In genomic region chr12:107953044-107953684, GRCm38 (mm10) we compare ENCODE assay signal across 10 mouse cellular contexts. TPM values are rescaled to one million over a fixed set of nuclear protein-coding genes. Genes with fewer than 3 reads are reported as not detected.
DNase-seq lines count a peak whose midpoint lies in the region; ATAC-seq lines count a peak whose summit lies in the region.
"Had no signal": no experiment of that assay in that cellular context is flagged by ENCODE, and none has a peak within 500 bp of the region (broad histone marks: within the 10 kb centered on the region; RNA-seq: fewer than 3 reads in every experiment).

No protein-coding gene starts in this region.

- H3K4me2 ChIP-seq in heart, embryonic 16.5 days (ENCODE audit: low read depth, low read length), result peak overlapping the region; percentile 42; the same call in 1 of the 2 replicates
- H3K4me2 ChIP-seq in heart, embryonic 11.5 days, result no peak overlapping the region
- H3K4me2 ChIP-seq in neural tube, embryonic 13.5 days, result peak overlapping the region; percentile 48
- 0 out of 2 replicates have a peak overlapping the region, but pooled peaks have one; percentile 40 for H3K4me2 ChIP-seq in intestine, embryonic 15.5 days (replicated peaks)

- H3K9me3 ChIP-seq in heart, embryonic 16.5 days (replicated peaks; ENCODE audit: control insufficient read depth, low read length), result no peaks in the 10 kb centered on the region
- no peaks in the 10 kb centered on the region for H3K9me3 ChIP-seq in heart, embryonic 11.5 days (replicated peaks; ENCODE audit: control insufficient read depth, low read length)
- no peaks in the 10 kb centered on the region for H3K9me3 ChIP-seq in neural tube, embryonic 13.5 days
- H3K9me3 ChIP-seq in intestine, embryonic 15.5 days, result no peaks in the 10 kb centered on the region

- no peak overlapping the region for H3K27ac ChIP-seq in heart, embryonic 16.5 days (ENCODE audit: low read length)
- no peak overlapping the region for H3K27ac ChIP-seq in heart, embryonic 11.5 days (ENCODE audit: low read depth, low read length)
- H3K27ac ChIP-seq in neural tube, embryonic 13.5 days (replicated peaks), result 0 out of 2 replicates have a peak overlapping the region, but pooled peaks have one; percentile 49
- no peak overlapping the region for H3K27ac ChIP-seq in intestine, embryonic 15.5 days

- no peaks in the 10 kb centered on the region for H3K27me3 ChIP-seq in heart, embryonic 16.5 days (ENCODE audit: control insufficient read depth, insufficient read depth, low read length)
- no peaks in the 10 kb centered on the region for H3K27me3 ChIP-seq in heart, embryonic 11.5 days (ENCODE audit: control insufficient read depth, insufficient read depth, low read length)
- H3K27me3 ChIP-seq in neural tube, embryonic 13.5 days, result no peaks in the 10 kb centered on the region
- no peaks in the 10 kb centered on the region for H3K27me3 ChIP-seq in intestine, embryonic 15.5 days (replicated peaks)
- H3K27me3 ChIP-seq: CH12.LX had no signal

- WGBS in heart, embryonic 16.5 days, result 82% methylated on average over 16 of the region's 16 CpGs
- 88% methylated on average over 16 of the region's 16 CpGs for WGBS in heart, embryonic 11.5 days (ENCODE audit: insufficient replicate concordance)
- 85% methylated on average over 16 of the region's 16 CpGs for WGBS in neural tube, embryonic 13.5 days
- whole genome bisulfite sequencing in intestine, embryonic 15.5 days, result 88% methylated on average over 16 of the region's 16 CpGs

- no peak overlapping the region for H3K9ac ChIP-seq in heart, embryonic 16.5 days (ENCODE audit: low read length)
- no peak overlapping the region for H3K9ac ChIP-seq in heart, embryonic 11.5 days (ENCODE audit: low read depth, low read length)
- no peak overlapping the region for H3K9ac ChIP-seq in neural tube, embryonic 13.5 days
- no peak overlapping the region for H3K9ac ChIP-seq in intestine, embryonic 15.5 days

- no peak for DNase-seq in neural tube, embryonic 10.5 days (ENCODE audit: extremely low spot score, low spot score)
- no peak for DNase-seq in liver
- no peak for DNase-seq in kidney, adult 11 months
- DNase-seq: cerebellum, adult 18-20 months had no signal

- ATAC-seq in heart, embryonic 16.5 days (replicated peaks; ENCODE audit: extremely low read depth, insufficient read depth, low FRiP score), result no peak
- ATAC-seq in heart, embryonic 11.5 days (replicated peaks; ENCODE audit: insufficient number of reproducible peaks, low FRiP score, low TSS enrichment), result no peak
- no peak for ATAC-seq in neural tube, embryonic 13.5 days (ENCODE audit: low read depth)
- no peak for ATAC-seq in intestine, embryonic 15.5 days
- ATAC-seq in granulocyte monocyte progenitor cell, adult 5-6 weeks (replicated peaks; ENCODE audit: poor library complexity, severe bottlenecking), result no peak

- peaks cover 4% of the 10 kb centered on the region for H3K4me1 ChIP-seq in heart, embryonic 16.5 days (ENCODE audit: control insufficient read depth, insufficient read depth, low read length)
- H3K4me1 ChIP-seq in heart, embryonic 11.5 days (ENCODE audit: control insufficient read depth, insufficient read depth, low read length), result peaks cover 5% of the 10 kb centered on the region; the same call in 1 of the 2 replicates
- H3K4me1 ChIP-seq in neural tube, embryonic 13.5 days (replicated peaks), result peaks cover 69% of the 10 kb centered on the region
- H3K4me1 ChIP-seq in intestine, embryonic 15.5 days (replicated peaks), result peaks cover 37% of the 10 kb centered on the region

- H3K4me3 ChIP-seq in heart, embryonic 16.5 days (ENCODE audit: low read length), result no peak overlapping the region
- no peak overlapping the region for H3K4me3 ChIP-seq in heart, embryonic 11.5 days (ENCODE audit: low read depth, low read length)
- no peak overlapping the region for H3K4me3 ChIP-seq in neural tube, embryonic 13.5 days
- H3K4me3 ChIP-seq in intestine, embryonic 15.5 days (replicated peaks), result no peak overlapping the region

- no peaks in the 10 kb centered on the region for H3K36me3 ChIP-seq in heart, embryonic 16.5 days (ENCODE audit: control insufficient read depth, insufficient read depth)
- H3K36me3 ChIP-seq in heart, embryonic 11.5 days (ENCODE audit: control insufficient read depth, insufficient read depth, low read length), result no peaks in the 10 kb centered on the region
- H3K36me3 ChIP-seq in neural tube, embryonic 13.5 days, result no peaks in the 10 kb centered on the region
- H3K36me3 ChIP-seq in intestine, embryonic 15.5 days, result no peaks in the 10 kb centered on the region

RNA-seq across cellular contexts. Expression of gene Bcl11b, which starts 50.2 kb away (rescaled TPM):
- polyA plus RNA-seq in heart, embryonic 16.5 days (2015; fragmentation: Nextera tagmentation; extraction: Ambion mirVana), result 6.3 and 9.0 TPM in 2 replicates
- 1.7 and 3.5 TPM in 2 replicates for polyA plus RNA-seq in heart, embryonic 11.5 days (2014; fragmentation: Nextera tagmentation; extraction: Ambion mirVana)
- 33.5 and 34.9 TPM in 2 replicates for polyA plus RNA-seq in neural tube, embryonic 13.5 days (2015; fragmentation: Nextera tagmentation; extraction: Ambion mirVana)
- polyA plus RNA-seq in intestine, embryonic 15.5 days (2015; fragmentation: Nextera tagmentation; extraction: Ambion mirVana), result 6.7 and 6.9 TPM in 2 replicates
- total RNA-seq in granulocyte monocyte progenitor cell, adult 5-6 weeks (2014; fragmentation: Nextera tagmentation), result not detected in 2 replicates
- not detected in 2 replicates for total RNA-seq in granulocyte monocyte progenitor cell, adult 5-6 weeks (2017)
- total RNA-seq: CH12.LX had no signal
